Comparison of ENCODE assay signal across 8 mouse cellular contexts in the genomic region with DNA sequence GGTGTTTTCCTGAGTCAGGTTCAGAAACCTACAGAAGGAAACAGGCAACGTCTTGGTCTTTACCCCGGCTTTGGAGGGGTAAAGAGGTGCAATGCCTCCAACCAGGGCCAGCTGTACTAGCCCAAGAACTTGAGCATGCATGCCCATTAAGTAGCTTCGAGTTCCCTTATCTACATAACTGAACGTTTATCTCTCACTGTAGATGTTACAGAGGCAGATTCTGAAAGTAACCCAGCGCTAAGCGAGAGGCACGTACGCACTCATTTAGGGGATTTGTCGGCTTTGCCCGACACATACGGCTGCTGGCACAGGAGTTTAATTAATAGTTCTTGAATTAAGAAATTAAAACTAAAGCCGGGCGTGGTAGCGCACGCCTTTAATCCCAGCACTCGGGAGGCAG. TPM values are rescaled to one million over a fixed set of nuclear protein-coding genes. Genes with fewer than 3 reads are reported as not detected.
DNase-seq lines count a peak whose midpoint lies in the region; ATAC-seq and TF ChIP-seq lines count a peak whose summit lies in the region.

No protein-coding gene starts in this region.

- H3K9ac ChIP-seq in hindbrain, embryonic 14.5 days = peak overlapping the region; percentile 76
- peak overlapping the region; percentile 83 for H3K9ac ChIP-seq in midbrain, embryonic 13.5 days (replicated peaks)

- H3K36me3 ChIP-seq in kidney, adult 2 months (ENCODE audit: control insufficient read depth, insufficient read depth, low read length) = no peaks in the 10 kb centered on the region
- no peaks in the 10 kb centered on the region for H3K36me3 ChIP-seq in hindbrain, embryonic 14.5 days (replicated peaks; ENCODE audit: control insufficient read depth, insufficient read depth)
- no peaks in the 10 kb centered on the region for H3K36me3 ChIP-seq in midbrain, embryonic 13.5 days

- peak overlapping the region; percentile 83 for H3K4me3 ChIP-seq in kidney, adult 2 months (ENCODE audit: insufficient read depth, low read depth, low read length)
- H3K4me3 ChIP-seq in hindbrain, embryonic 14.5 days (replicated peaks; ENCODE audit: low read length) = peak overlapping the region; percentile 69
- H3K4me3 ChIP-seq in midbrain, embryonic 13.5 days (replicated peaks) = peak overlapping the region; percentile 67

- H3K27me3 ChIP-seq in kidney, adult 2 months (replicated peaks; ENCODE audit: control insufficient read depth, insufficient read depth, low read length) = no peaks in the 10 kb centered on the region
- H3K27me3 ChIP-seq in hindbrain, embryonic 14.5 days (ENCODE audit: control insufficient read depth, insufficient read depth, low read length) = no peaks in the 10 kb centered on the region
- no peaks in the 10 kb centered on the region for H3K27me3 ChIP-seq in midbrain, embryonic 13.5 days

- no peak overlapping the region for H3K27ac ChIP-seq in kidney, adult 2 months (ENCODE audit: insufficient read depth, low read depth, low read length)
- H3K27ac ChIP-seq in hindbrain, embryonic 14.5 days = peak overlapping the region; percentile 89; the same call in 1 of the 2 replicates
- peak overlapping the region; percentile 91 for H3K27ac ChIP-seq in midbrain, embryonic 13.5 days

- DNase-seq in kidney, adult 2 months = no peak
- DNase-seq in kidney, postnatal 14 days = no peak
- DNase-seq in MEL-GATA-1-ER (ENCODE audit: extremely low read depth, low read depth) = peak; percentile 36
- no peak for DNase-seq in hindbrain, embryonic 14.5 days (ENCODE audit: low spot score)
- DNase-seq in adrenal gland, postnatal 4 days (ENCODE audit: low spot score in 2 of 2) = no peak
- DNase-seq in left cerebral cortex, adult 9 months (ENCODE audit: low spot score in 2 of 2) = no peak
- DNase-seq in spleen, adult 12 weeks (ENCODE audit: low spot score) = no peak

- 5% methylated on average over 16 of the region's 16 CpGs for WGBS in kidney, adult 2 months
- WGBS in hindbrain, embryonic 14.5 days = 32% methylated on average over 16 of the region's 16 CpGs
- whole genome bisulfite sequencing in midbrain, embryonic 13.5 days = 29% methylated on average over 16 of the region's 16 CpGs

- no peak for ATAC-seq in hindbrain, embryonic 14.5 days (ENCODE audit: low FRiP score)
- 0 out of 2 replicates have a peak, but pooled peaks have one; percentile 3 for ATAC-seq in midbrain, embryonic 13.5 days

- no peaks in the 10 kb centered on the region for H3K9me3 ChIP-seq in hindbrain, embryonic 14.5 days (ENCODE audit: control insufficient read depth, low read length)
- H3K9me3 ChIP-seq in midbrain, embryonic 13.5 days = no peaks in the 10 kb centered on the region

- H3K4me2 ChIP-seq in hindbrain, embryonic 14.5 days (replicated peaks) = peak overlapping the region; percentile 73
- peak overlapping the region; percentile 71 for H3K4me2 ChIP-seq in midbrain, embryonic 13.5 days (replicated peaks)

- TF ChIP-seq CTCF in kidney, adult 2 months (conservative IDR thresholded peaks at IDR 0.05; ENCODE audit: insufficient read depth, insufficient read length, low read depth, low read length) = no peak

- no peak for TF ChIP-seq POLR2A in kidney, adult 2 months (IDR thresholded peaks at IDR 0.05; ENCODE audit: low read depth, low read length)

- H3K4me1 ChIP-seq in kidney, adult 2 months (ENCODE audit: control insufficient read depth, insufficient read depth, low read length) = peaks cover 7% of the 10 kb centered on the region; the same call in 1 of the 2 replicates
- H3K4me1 ChIP-seq in hindbrain, embryonic 14.5 days (replicated peaks; ENCODE audit: control insufficient read depth, insufficient read depth, low read length) = peaks cover 19% of the 10 kb centered on the region
- H3K4me1 ChIP-seq in midbrain, embryonic 13.5 days (replicated peaks) = peaks cover 23% of the 10 kb centered on the region

RNA-seq across cellular contexts. Expression of a gene that starts 0.6 kb away (rescaled TPM):
- 48.0 and 59.4 TPM in 2 replicates for polyA plus RNA-seq in kidney, adult 2 months (2012; rRNA removed)
- polyA plus RNA-seq in hindbrain, embryonic 14.5 days (2014; fragmentation: Nextera tagmentation; extraction: Ambion mirVana) = 84.7 and 89.6 TPM in 2 replicates
- polyA plus RNA-seq in midbrain, embryonic 13.5 days (2015; fragmentation: Nextera tagmentation; extraction: Ambion mirVana) = 115 and 125 TPM in 2 replicates
- total RNA-seq in adrenal gland, postnatal 4 days (2021) = 10 to 100 TPM; 68.7 to 77.8 TPM

RNA-seq across cellular contexts. Expression of a gene that starts 1.4 kb away (rescaled TPM):
- polyA plus RNA-seq in kidney, adult 2 months (2012; rRNA removed) = 0.13 and 0.24 TPM in 2 replicates
- 0.39 and 0.81 TPM in 2 replicates for polyA plus RNA-seq in hindbrain, embryonic 14.5 days (2014; fragmentation: Nextera tagmentation; extraction: Ambion mirVana)
- polyA plus RNA-seq in midbrain, embryonic 13.5 days (2015; fragmentation: Nextera tagmentation; extraction: Ambion mirVana) = 0.35 TPM in 2 replicates
- 1 to 10 TPM; 1.6 to 2.4 TPM for total RNA-seq in adrenal gland, postnatal 4 days (2021)

RNA-seq across cellular contexts. Expression of a gene that starts 42.5 kb away (rescaled TPM):
- 70.6 and 81.3 TPM in 2 replicates for polyA plus RNA-seq in kidney, adult 2 months (2012; rRNA removed)
- polyA plus RNA-seq in hindbrain, embryonic 14.5 days (2014; fragmentation: Nextera tagmentation; extraction: Ambion mirVana) = 200 and 205 TPM in 2 replicates
- polyA plus RNA-seq in midbrain, embryonic 13.5 days (2015; fragmentation: Nextera tagmentation; extraction: Ambion mirVana) = 218 TPM in 2 replicates
- total RNA-seq in adrenal gland, postnatal 4 days (2021) = 10 to 100 TPM; 72.0 to 72.8 TPM
